Comparison of ENCODE assay signal across 23 mouse cellular contexts in the genomic region with DNA sequence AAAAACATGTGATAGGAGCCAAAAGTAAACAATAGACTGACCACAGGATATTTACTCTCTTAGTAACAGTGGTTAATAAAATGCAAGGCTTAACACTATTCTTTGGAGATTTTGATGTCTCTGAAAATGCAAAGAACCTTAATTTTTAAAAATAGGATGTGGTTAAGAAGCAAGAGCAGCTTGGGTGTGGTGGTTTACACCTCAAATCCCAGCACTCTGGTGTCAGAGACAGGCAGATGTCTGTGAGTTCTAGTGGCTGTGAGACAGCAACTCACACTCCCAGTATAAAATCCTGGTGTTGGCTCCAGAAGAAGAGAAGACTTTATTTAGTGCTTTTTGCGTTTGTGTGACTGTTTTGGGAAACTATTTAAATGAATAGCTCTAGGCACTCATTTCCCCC. TPM values are rescaled to one million over a fixed set of nuclear protein-coding genes. Genes with fewer than 3 reads are reported as not detected.
DNase-seq lines count a peak whose midpoint lies in the region; ATAC-seq and TF ChIP-seq lines count a peak whose summit lies in the region.
"Had no signal": no experiment of that assay in that cellular context is flagged by ENCODE, and none has a peak within 500 bp of the region (broad histone marks: within the 10 kb centered on the region; RNA-seq: fewer than 3 reads in every experiment).

No protein-coding gene starts in this region.

- peaks cover 0 to 14% of the 10 kb centered on the region in 2 experiments; a peak in 2 of 4 replicates for H3K36me3 ChIP-seq in MEL (ENCODE audit: control insufficient read depth in 1 of 2, insufficient read depth in 2 of 2, low read length in 2 of 2)
- H3K36me3 ChIP-seq in hindbrain, postnatal 0 days (ENCODE audit: insufficient read depth, low read length): no peaks in the 10 kb centered on the region
- H3K36me3 ChIP-seq: embryonic facial prominence, embryonic 15.5 days; forebrain, embryonic 10.5 days; forebrain, embryonic 15.5 days; heart, embryonic 15.5 days; hindbrain, embryonic 15.5 days; intestine, embryonic 15.5 days had no signal

- no peaks in the 10 kb centered on the region for H3K9me3 ChIP-seq in MEL (replicated peaks; ENCODE audit: insufficient read depth, low read length)
- no peaks in the 10 kb centered on the region for H3K9me3 ChIP-seq in hindbrain, postnatal 0 days (ENCODE audit: low read length)
- H3K9me3 ChIP-seq: embryonic facial prominence, embryonic 15.5 days; forebrain, embryonic 10.5 days; forebrain, embryonic 15.5 days; heart, embryonic 15.5 days; hindbrain, embryonic 15.5 days; intestine, embryonic 15.5 days had no signal

- no peaks in the 10 kb centered on the region for H3K27me3 ChIP-seq in MEL (ENCODE audit: control insufficient read depth in 1 of 2, insufficient read depth in 2 of 2, low read length in 2 of 2)
- no peaks in the 10 kb centered on the region for H3K27me3 ChIP-seq in hindbrain, postnatal 0 days (ENCODE audit: insufficient read depth, low read length)
- H3K27me3 ChIP-seq: CH12.LX; embryonic facial prominence, embryonic 15.5 days; forebrain, embryonic 15.5 days; heart, embryonic 15.5 days; hindbrain, embryonic 15.5 days; intestine, embryonic 15.5 days had no signal

- H3K4me2 ChIP-seq in hindbrain, postnatal 0 days (ENCODE audit: low read depth, low read length): no peak overlapping the region
- H3K4me2 ChIP-seq: embryonic facial prominence, embryonic 15.5 days; forebrain, embryonic 15.5 days; heart, embryonic 11.5 days; heart, embryonic 15.5 days; hindbrain, embryonic 15.5 days; intestine, embryonic 15.5 days had no signal

- no peak for TF ChIP-seq EP300 in MEL (IDR thresholded peaks at IDR 0.05; ENCODE audit: low read depth in 1 of 2, low read length in 2 of 2)

- 46% methylated on average over 1 of the region's 1 CpGs for WGBS in hindbrain, postnatal 0 days

- no peak for TF ChIP-seq RAD21 in MEL (IDR thresholded peaks at IDR 0.05; ENCODE audit: low read depth, low read length)

- TF ChIP-seq CTCF in MEL (IDR thresholded peaks at IDR 0.05 in 2 of 3, conservative IDR thresholded peaks at IDR 0.05 in 1 of 3; ENCODE audit: control insufficient read depth in 1 of 3, insufficient read depth in 1 of 3, low read depth in 2 of 3, low read length in 3 of 3, poor library complexity in 1 of 3, severe bottlenecking in 1 of 3): no peak
- TF ChIP-seq CTCF in hindbrain, postnatal 0 days (IDR thresholded peaks at IDR 0.05; ENCODE audit: low read depth): no peak

- peak; percentile 52; the same call in 1 of the 2 replicates for ATAC-seq in common myeloid progenitor, adult 5-6 weeks (replicated peaks; ENCODE audit: low read depth, poor library complexity, severe bottlenecking)
- ATAC-seq in hindbrain, postnatal 0 days: no peak
- ATAC-seq: forebrain, embryonic 15.5 days; intestine, embryonic 15.5 days had no signal

- TF ChIP-seq POLR2A in MEL (IDR thresholded peaks at IDR 0.05; ENCODE audit: control insufficient read depth in 1 of 2, insufficient read depth in 1 of 2, low read depth in 1 of 2, low read length in 2 of 2, poor library complexity in 1 of 2): no peak

- H3K9ac ChIP-seq in MEL (ENCODE audit: control insufficient read depth, low read depth, low read length, poor library complexity, severe bottlenecking): no peak overlapping the region
- no peak overlapping the region for H3K9ac ChIP-seq in hindbrain, postnatal 0 days (replicated peaks; ENCODE audit: low read length)
- H3K9ac ChIP-seq: embryonic facial prominence, embryonic 15.5 days; forebrain, embryonic 15.5 days; heart, embryonic 15.5 days; hindbrain, embryonic 15.5 days; intestine, embryonic 15.5 days had no signal

- peak; percentile 25 for DNase-seq in CD4-positive helper T cell, adult 2 months (ENCODE audit: low read depth, low spot score)
- peak; percentile 44 for DNase-seq in MEL (ENCODE audit: low read depth, low spot score)
- peak; percentile 33 to 44 for DNase-seq in natural killer cell, adult 2 months (ENCODE audit: low spot score in 2 of 2)
- DNase-seq in hindbrain, postnatal 0 days (ENCODE audit: low spot score): no peak
- no peak for DNase-seq in heart, postnatal 4 days
- DNase-seq in right cerebral cortex, postnatal 25 days: no peak
- DNase-seq: adrenal gland, postnatal 10 days; cerebellum, adult 2 months; cerebellum, postnatal 10 days; embryo, embryonic 11 days; gastrocnemius, postnatal 14 days; heart, adult 2 months; kidney, adult 2 months had no signal

- H3K79me2 ChIP-seq in MEL (ENCODE audit: control insufficient read depth, insufficient read depth, low read length, poor library complexity): no peaks in the 10 kb centered on the region

- no peak overlapping the region for H3K27ac ChIP-seq in MEL (ENCODE audit: control insufficient read depth, low read depth, low read length)
- H3K27ac ChIP-seq in hindbrain, postnatal 0 days: no peak overlapping the region
- H3K27ac ChIP-seq: embryonic facial prominence, embryonic 15.5 days; forebrain, embryonic 10.5 days; forebrain, embryonic 15.5 days; heart, adult 2 months; heart, embryonic 15.5 days; hindbrain, embryonic 15.5 days; intestine, embryonic 15.5 days had no signal

- H3K4me3 ChIP-seq in MEL (ENCODE audit: control insufficient read depth in 1 of 2, insufficient read depth in 1 of 2, low read depth in 2 of 2, low read length in 2 of 2): no peak overlapping the region
- no peak overlapping the region for H3K4me3 ChIP-seq in hindbrain, postnatal 0 days (ENCODE audit: low read length)
- H3K4me3 ChIP-seq: embryonic facial prominence, embryonic 15.5 days; erythroblast, embryonic 14.5 days; forebrain, embryonic 10.5 days; forebrain, embryonic 15.5 days; heart, adult 2 months; heart, embryonic 15.5 days; hindbrain, embryonic 15.5 days; intestine, embryonic 15.5 days had no signal

- peaks cover 3 to 12% of the 10 kb centered on the region in 2 experiments for H3K4me1 ChIP-seq in MEL (ENCODE audit: control insufficient read depth in 1 of 2, insufficient read depth in 2 of 2, low read length in 2 of 2)
- no peaks in the 10 kb centered on the region for H3K4me1 ChIP-seq in hindbrain, postnatal 0 days (ENCODE audit: insufficient read depth, low read length)
- H3K4me1 ChIP-seq: embryonic facial prominence, embryonic 15.5 days; forebrain, embryonic 10.5 days; forebrain, embryonic 15.5 days; heart, embryonic 15.5 days; hindbrain, embryonic 15.5 days; intestine, embryonic 15.5 days had no signal

TF ChIP-seq in MEL, 35 proteins besides CTCF, POLR2A, EP300 and RAD21:
- TF ChIP-seq ZC3H11A (IDR thresholded peaks at IDR 0.05; ENCODE audit: low read depth, low read length) (no peak), TAL1 (IDR thresholded peaks at IDR 0.05; ENCODE audit: low read length) (no peak), KAT2A (conservative IDR thresholded peaks at IDR 0.05; ENCODE audit: low read depth, low read length) (no peak), ZMIZ1 (IDR thresholded peaks at IDR 0.05; ENCODE audit: low read depth, low read length) (no peak), RCOR1 (IDR thresholded peaks at IDR 0.05; ENCODE audit: low read depth, low read length) (peak; percentile 23; the same call in 1 of the 2 replicates), BHLHE40 (IDR thresholded peaks at IDR 0.05; ENCODE audit: borderline replicate concordance, low read depth, low read length) (no peak)

RNA-seq across cellular contexts. Expression of a gene that starts 19.6 kb away (rescaled TPM):
- total RNA-seq in MEL (2012; rRNA removed): not detected in 2 replicates
- not detected for polyA plus RNA-seq in MEL (2012; ENCODE audit: insufficient read depth in 1 of 2, insufficient read length in 2 of 2, low read depth in 1 of 2, low replicate concordance in 2 of 2, missing spikeins in 1 of 2)
- total RNA-seq in common myeloid progenitor, adult 5-6 weeks (2017): 9.2 and 10.4 TPM in 2 replicates
- total RNA-seq in hindbrain, postnatal 0 days (2014; rRNA removed): 76.8 and 90.1 TPM in 2 replicates
- 13.0 and 13.7 TPM in 2 replicates for polyA plus RNA-seq in hindbrain, postnatal 0 days (2015; fragmentation: Nextera tagmentation; extraction: Ambion mirVana)
- total RNA-seq in heart, postnatal 4 days (2021): 10 to 100 TPM; 11.7 to 16.9 TPM
- polyA plus RNA-seq: erythroblast, embryonic 14.5 days had no signal

Comparison
In these comparisons a context has a peak if more than half of its experiments do, and no peak if none do; other contexts are left out.
1. DNase-seq: peak in CD4-positive helper T cell, adult 2 months (single experiment), MEL (single experiment) and natural killer cell, adult 2 months (2 of 2); none in hindbrain, postnatal 0 days (single experiment), heart, postnatal 4 days (single experiment) and right cerebral cortex, postnatal 25 days (single experiment).
2. RNA of a gene that starts 19.6 kb away (total RNA-seq): 76.8 to 90.1 TPM in hindbrain, postnatal 0 days, 11.7 to 16.9 TPM in heart, postnatal 4 days and 9.2 to 10.4 TPM in common myeloid progenitor, adult 5-6 weeks; not detected in MEL; every median in the first group is over 10 times any median in the second.